Mouse (Mus musculus): ENCODE results near the gene Mtfmt. TPM values are rescaled to one million over a fixed set of nuclear protein-coding genes. Genes with fewer than 3 reads are reported as not detected.

Gene Mtfmt
- polyA plus RNA-seq, 1 experiment from 2014 or later: 23.4 TPM

GRCm38 (mm10) chr9:65430921-65431320 lies 4.7 kb upstream of the Mtfmt start:
- H3K4me2 ChIP-seq (replicated peaks): no peak overlapping the region
- no peaks in the 10 kb centered on the region for H3K9me3 ChIP-seq
- no peak overlapping the region for H3K27ac ChIP-seq
- no peak overlapping the region for H3K4me3 ChIP-seq
- H3K9ac ChIP-seq: no peak overlapping the region
- H3K27me3 ChIP-seq: no peaks in the 10 kb centered on the region
- H3K36me3 ChIP-seq: no peaks in the 10 kb centered on the region
- ATAC-seq (ENCODE audit: insufficient number of reproducible peaks, insufficient read depth, low FRiP score, low TSS enrichment): no peak
- no peaks in the 10 kb centered on the region for H3K4me1 ChIP-seq
- WGBS: 84% methylated on average over 5 of the region's 5 CpGs

GRCm38 (mm10) chr9:65432236-65432635 lies 3.3 kb upstream of the Mtfmt start:
- H3K27ac ChIP-seq: no peak overlapping the region
- no peak overlapping the region for H3K4me2 ChIP-seq (replicated peaks)
- no peaks in the 10 kb centered on the region for H3K36me3 ChIP-seq
- H3K9ac ChIP-seq: no peak overlapping the region
- H3K27me3 ChIP-seq: no peaks in the 10 kb centered on the region
- no peak for ATAC-seq (ENCODE audit: insufficient number of reproducible peaks, insufficient read depth, low FRiP score, low TSS enrichment)
- 0 out of 2 replicates have a peak, but pooled peaks cover 3% of the 10 kb centered on the region for H3K4me1 ChIP-seq
- H3K4me3 ChIP-seq: no peak overlapping the region
- H3K9me3 ChIP-seq: no peaks in the 10 kb centered on the region
- 3% methylated on average over 3 of the region's 3 CpGs for WGBS

- no peak overlapping the region for H3K4me2 ChIP-seq (replicated peaks)
- H3K36me3 ChIP-seq: peaks cover 9% of the 10 kb centered on the region
- no peaks in the 10 kb centered on the region for H3K9me3 ChIP-seq
- H3K9ac ChIP-seq: no peak overlapping the region
- no peak overlapping the region for H3K4me3 ChIP-seq
- no peaks in the 10 kb centered on the region for H3K27me3 ChIP-seq
- 58% methylated on average over 5 of the region's 5 CpGs for WGBS
- 0 out of 2 replicates have a peak, but pooled peaks cover 5% of the 10 kb centered on the region for H3K4me1 ChIP-seq
- H3K27ac ChIP-seq: no peak overlapping the region
- ATAC-seq (ENCODE audit: insufficient number of reproducible peaks, insufficient read depth, low FRiP score, low TSS enrichment): no peak
Observed at GRCm38 (mm10) chr9:65434140-65434539, 1.4 kb upstream of the Mtfmt start.

- H3K36me3 ChIP-seq: peaks cover 13% of the 10 kb centered on the region
- ATAC-seq (ENCODE audit: insufficient number of reproducible peaks, insufficient read depth, low FRiP score, low TSS enrichment): no peak
- no peak overlapping the region for H3K4me2 ChIP-seq (replicated peaks)
- no peaks in the 10 kb centered on the region for H3K9me3 ChIP-seq
- no peak overlapping the region for H3K27ac ChIP-seq
- H3K4me1 ChIP-seq: 0 out of 2 replicates have a peak, but pooled peaks cover 5% of the 10 kb centered on the region
- H3K27me3 ChIP-seq: no peaks in the 10 kb centered on the region
- WGBS: 69% methylated on average over 4 of the region's 4 CpGs
- H3K9ac ChIP-seq: no peak overlapping the region
- H3K4me3 ChIP-seq: no peak overlapping the region
Observed at GRCm38 (mm10) chr9:65435211-65435610, 371 bp upstream of the Mtfmt start.

GRCm38 (mm10) chr9:65444692-65445091 lies 9.1 kb downstream of the Mtfmt start:
- Histone ChIP-seq H3K36me3 (peaks cover 60% of the 10 kb centered on the region), H3K4me2 (replicated peaks) (no peak overlapping the region), H3K4me1 (no peaks in the 10 kb centered on the region), H3K27me3 (no peaks in the 10 kb centered on the region), H3K4me3 (no peak overlapping the region), H3K9ac (no peak overlapping the region), H3K27ac (no peak overlapping the region), H3K9me3 (no peaks in the 10 kb centered on the region)
- 93% methylated on average over 4 of the region's 4 CpGs for WGBS
- ATAC-seq (ENCODE audit: insufficient number of reproducible peaks, insufficient read depth, low FRiP score, low TSS enrichment): no peak

GRCm38 (mm10) chr9:65447951-65448350 lies 12.4 kb downstream of the Mtfmt start:
- H3K36me3 ChIP-seq: peaks cover 66% of the 10 kb centered on the region
- H3K4me1 ChIP-seq: no peaks in the 10 kb centered on the region
- no peak overlapping the region for H3K27ac ChIP-seq
- no peaks in the 10 kb centered on the region for H3K27me3 ChIP-seq
- H3K4me2 ChIP-seq (replicated peaks): no peak overlapping the region
- H3K4me3 ChIP-seq: no peak overlapping the region
- no peak overlapping the region for H3K9ac ChIP-seq
- WGBS: 90% methylated on average over 6 of the region's 6 CpGs
- no peak for ATAC-seq (ENCODE audit: insufficient number of reproducible peaks, insufficient read depth, low FRiP score, low TSS enrichment)
- no peaks in the 10 kb centered on the region for H3K9me3 ChIP-seq

GRCm38 (mm10) chr9:65458975-65459374 lies 23.4 kb downstream of the Mtfmt start:
- Histone ChIP-seq H3K4me2 (replicated peaks) (no peak overlapping the region), H3K4me3 (no peak overlapping the region), H3K4me1 (peaks cover 14% of the 10 kb centered on the region), H3K27ac (no peak overlapping the region), H3K36me3 (no peaks in the 10 kb centered on the region), H3K9me3 (no peaks in the 10 kb centered on the region), H3K27me3 (no peaks in the 10 kb centered on the region), H3K9ac (no peak overlapping the region)
- ATAC-seq (ENCODE audit: insufficient number of reproducible peaks, insufficient read depth, low FRiP score, low TSS enrichment): no peak
- 82% methylated on average over 2 of the region's 2 CpGs for WGBS

GRCm38 (mm10) chr9:65460198-65460597 lies 24.6 kb downstream of the Mtfmt start:
- peaks cover 14% of the 10 kb centered on the region for H3K4me1 ChIP-seq
- H3K4me3 ChIP-seq: peak overlapping the region; percentile 81
- no peaks in the 10 kb centered on the region for H3K9me3 ChIP-seq
- 62% methylated on average over 3 of the region's 3 CpGs for WGBS
- H3K27me3 ChIP-seq: no peaks in the 10 kb centered on the region
- H3K4me2 ChIP-seq (replicated peaks): peak overlapping the region; percentile 67
- no peak for ATAC-seq (ENCODE audit: insufficient number of reproducible peaks, insufficient read depth, low FRiP score, low TSS enrichment)
- H3K9ac ChIP-seq: no peak overlapping the region
- H3K27ac ChIP-seq: peak overlapping the region; percentile 63; the same call in 1 of the 2 replicates
- peaks cover 2% of the 10 kb centered on the region; the same call in 1 of the 2 replicates for H3K36me3 ChIP-seq

- no peaks in the 10 kb centered on the region for H3K9me3 ChIP-seq
- H3K27ac ChIP-seq: peak within 1 kb of the TSS; percentile 83
- peaks cover 8% of the 10 kb centered on the region; the same call in 1 of the 2 replicates for H3K36me3 ChIP-seq
- no peaks in the 10 kb centered on the region for H3K27me3 ChIP-seq
- under 1% methylated on average over 53 of the region's 53 CpGs for WGBS
- peaks cover 14% of the 10 kb centered on the region for H3K4me1 ChIP-seq
- H3K4me2 ChIP-seq (replicated peaks): peak within 1 kb of the TSS; percentile 67
- H3K4me3 ChIP-seq: peak within 1 kb of the TSS; percentile 81
- peak; percentile 92 for ATAC-seq (ENCODE audit: insufficient number of reproducible peaks, insufficient read depth, low FRiP score, low TSS enrichment)
- H3K9ac ChIP-seq: peak within 1 kb of the TSS; percentile 69
Observed at GRCm38 (mm10) chr9:65460732-65461442, 25.3 kb downstream of the Mtfmt start, which contains the start of gene Spg21. Gene Spg21 (plus strand): TSS chr9:65460947.

GRCm38 (mm10) chr9:65462544-65462943 lies 27.0 kb downstream of the Mtfmt start:
- Histone ChIP-seq H3K4me1 (peaks cover 20% of the 10 kb centered on the region), H3K4me2 (replicated peaks) (no peak overlapping the region; the same call in 1 of the 2 replicates), H3K27me3 (no peaks in the 10 kb centered on the region), H3K9ac (no peak overlapping the region), H3K36me3 (peaks cover 14% of the 10 kb centered on the region; the same call in 1 of the 2 replicates), H3K27ac (no peak overlapping the region), H3K9me3 (no peaks in the 10 kb centered on the region), H3K4me3 (no peak overlapping the region)
- 65% methylated on average over 5 of the region's 5 CpGs for WGBS
- ATAC-seq (ENCODE audit: insufficient number of reproducible peaks, insufficient read depth, low FRiP score, low TSS enrichment): no peak

- peaks cover 32% of the 10 kb centered on the region for H3K4me1 ChIP-seq
- H3K27me3 ChIP-seq: no peaks in the 10 kb centered on the region
- no peak overlapping the region for H3K4me3 ChIP-seq
- no peak for ATAC-seq (ENCODE audit: insufficient number of reproducible peaks, insufficient read depth, low FRiP score, low TSS enrichment)
- no peak overlapping the region for H3K27ac ChIP-seq
- no peaks in the 10 kb centered on the region for H3K9me3 ChIP-seq
- no peak overlapping the region for H3K4me2 ChIP-seq (replicated peaks)
- no peak overlapping the region for H3K9ac ChIP-seq
- peaks cover 15% of the 10 kb centered on the region for H3K36me3 ChIP-seq
- 89% methylated on average over 6 of the region's 6 CpGs for WGBS
Observed at GRCm38 (mm10) chr9:65464161-65464560, 28.6 kb downstream of the Mtfmt start.

GRCm38 (mm10) chr9:65465241-65465640 lies 29.7 kb downstream of the Mtfmt start:
- peaks cover 31% of the 10 kb centered on the region for H3K4me1 ChIP-seq
- H3K9me3 ChIP-seq: no peaks in the 10 kb centered on the region
- ATAC-seq (ENCODE audit: insufficient number of reproducible peaks, insufficient read depth, low FRiP score, low TSS enrichment): no peak
- H3K27ac ChIP-seq: no peak overlapping the region
- H3K9ac ChIP-seq: no peak overlapping the region
- H3K27me3 ChIP-seq: no peaks in the 10 kb centered on the region
- H3K4me2 ChIP-seq (replicated peaks): no peak overlapping the region
- H3K4me3 ChIP-seq: no peak overlapping the region
- H3K36me3 ChIP-seq: peaks cover 20% of the 10 kb centered on the region
- WGBS: 94% methylated on average over 2 of the region's 2 CpGs
